ENCODE assay signal across 18 mouse cellular contexts in genomic region chr15:69326537-69326936, GRCm38 (mm10).
A peak's percentile ranks its signal among the peaks of the same experiment; 100 is the strongest.
DNase-seq lines count a peak whose midpoint lies in the region; ATAC-seq lines count a peak whose summit lies in the region.
"Had no signal": no experiment of that assay in that cellular context is flagged by ENCODE, and none has a peak within 500 bp of the region (broad histone marks: within the 10 kb centered on the region; RNA-seq: fewer than 3 reads in every experiment).

No protein-coding gene starts in this region.

- H3K36me3 ChIP-seq in heart, embryonic 10.5 days: no peaks in the 10 kb centered on the region
- H3K36me3 ChIP-seq in kidney, embryonic 16.5 days (ENCODE audit: insufficient read depth, low read length): no peaks in the 10 kb centered on the region
- H3K36me3 ChIP-seq: embryonic facial prominence, embryonic 12.5 days; heart, embryonic 13.5 days; hindbrain, embryonic 12.5 days; limb, embryonic 13.5 days; lung, embryonic 15.5 days; neural tube, embryonic 13.5 days had no signal

- H3K4me3 ChIP-seq in heart, embryonic 10.5 days: no peak overlapping the region
- H3K4me3 ChIP-seq in kidney, embryonic 16.5 days (ENCODE audit: low read length): no peak overlapping the region
- H3K4me3 ChIP-seq: embryonic facial prominence, embryonic 12.5 days; heart, embryonic 13.5 days; hindbrain, embryonic 12.5 days; limb, embryonic 13.5 days; lung, embryonic 15.5 days; neural tube, embryonic 13.5 days had no signal

- H3K4me2 ChIP-seq in kidney, embryonic 16.5 days (replicated peaks; ENCODE audit: low read depth, low read length): no peak overlapping the region
- H3K4me2 ChIP-seq: embryonic facial prominence, embryonic 12.5 days; heart, embryonic 13.5 days; hindbrain, embryonic 12.5 days; limb, embryonic 13.5 days; lung, embryonic 15.5 days; neural tube, embryonic 13.5 days had no signal

- no peak overlapping the region for H3K27ac ChIP-seq in heart, embryonic 10.5 days
- no peak overlapping the region for H3K27ac ChIP-seq in kidney, embryonic 16.5 days (ENCODE audit: low read length)
- H3K27ac ChIP-seq: embryonic facial prominence, embryonic 12.5 days; heart, embryonic 13.5 days; hindbrain, embryonic 12.5 days; limb, embryonic 13.5 days; lung, embryonic 15.5 days; neural tube, embryonic 13.5 days had no signal

- intact Hi-C loops in heart, postnatal 10 days (cut with DNase I): loop anchor here (5.0 kb wide), 1 partner anchor 389 kb away; no protein-coding TSS in a partner anchor

- peak; percentile 13 for DNase-seq in adrenal gland, postnatal 10 days
- DNase-seq in adrenal gland, postnatal 14 days: no peak
- DNase-seq in heart, postnatal 10 days: peak; percentile 16 to 17
- no peak for DNase-seq in heart, embryonic 10.5 days (ENCODE audit: low spot score)
- DNase-seq in kidney, postnatal 36 days: peak; percentile 2 to 16
- DNase-seq in lung, postnatal 10 days: peak; percentile 10
- DNase-seq in lung, adult 18-20 months: no peak
- DNase-seq: cerebellum, postnatal 25 days; forebrain, postnatal 0 days; right cerebral cortex, postnatal 4 days; thymus, adult 18-20 months had no signal

- no peak for ATAC-seq in kidney, embryonic 16.5 days (ENCODE audit: low FRiP score, low TSS enrichment)
- ATAC-seq: forebrain, postnatal 0 days had no signal

- H3K27me3 ChIP-seq in heart, embryonic 10.5 days (ENCODE audit: insufficient read depth, poor library complexity, severe bottlenecking): no peaks in the 10 kb centered on the region
- no peaks in the 10 kb centered on the region for H3K27me3 ChIP-seq in kidney, embryonic 16.5 days (ENCODE audit: insufficient read depth, low read length)
- H3K27me3 ChIP-seq: embryonic facial prominence, embryonic 12.5 days; heart, embryonic 13.5 days; hindbrain, embryonic 12.5 days; limb, embryonic 13.5 days; lung, embryonic 15.5 days; neural tube, embryonic 13.5 days had no signal

- no peak overlapping the region for H3K9ac ChIP-seq in kidney, embryonic 16.5 days (replicated peaks; ENCODE audit: low read length)
- H3K9ac ChIP-seq: embryonic facial prominence, embryonic 12.5 days; forebrain, postnatal 0 days; heart, embryonic 13.5 days; hindbrain, embryonic 12.5 days; limb, embryonic 13.5 days; lung, embryonic 15.5 days; neural tube, embryonic 13.5 days had no signal

- no peaks in the 10 kb centered on the region for H3K4me1 ChIP-seq in heart, embryonic 10.5 days
- H3K4me1 ChIP-seq in kidney, embryonic 16.5 days (ENCODE audit: insufficient read depth, low read length): no peaks in the 10 kb centered on the region
- H3K4me1 ChIP-seq: embryonic facial prominence, embryonic 12.5 days; heart, embryonic 13.5 days; hindbrain, embryonic 12.5 days; limb, embryonic 13.5 days; lung, embryonic 15.5 days; neural tube, embryonic 13.5 days had no signal

- no peaks in the 10 kb centered on the region for H3K9me3 ChIP-seq in heart, embryonic 10.5 days
- no peaks in the 10 kb centered on the region for H3K9me3 ChIP-seq in kidney, embryonic 16.5 days (ENCODE audit: low read length)
- H3K9me3 ChIP-seq: embryonic facial prominence, embryonic 12.5 days; heart, embryonic 13.5 days; hindbrain, embryonic 12.5 days; limb, embryonic 13.5 days; lung, embryonic 15.5 days; neural tube, embryonic 13.5 days had no signal

Comparison
In these comparisons a context has a peak if more than half of its experiments do, and no peak if none do; other contexts are left out.
1. DNase-seq: peak in adrenal gland, postnatal 10 days (single experiment), heart, postnatal 10 days (2 of 2), kidney, postnatal 36 days (2 of 2) and lung, postnatal 10 days (single experiment); none in adrenal gland, postnatal 14 days (single experiment), heart, embryonic 10.5 days (single experiment) and lung, adult 18-20 months (0 of 2).